Mouse (Mus musculus): Measurements from ENCODE around the gene Nrxn1. TPM values are rescaled to one million over a fixed set of nuclear protein-coding genes. Genes with fewer than 3 reads are reported as not detected.

Gene Nrxn1
- polyA plus RNA-seq, 1 experiment from 2014 or later = 161 TPM

GRCm38 (mm10) chr17:90586891-90587290 is 506.0 kb downstream of the Nrxn1 start:
- Histone ChIP-seq H3K27ac (replicated peaks) (no peak overlapping the region), H3K4me2 (replicated peaks) (no peak overlapping the region), H3K36me3 (no peaks in the 10 kb centered on the region), H3K9me3 (no peaks in the 10 kb centered on the region), H3K4me3 (no peak overlapping the region), H3K27me3 (no peaks in the 10 kb centered on the region), H3K4me1 (peaks cover 14% of the 10 kb centered on the region), H3K9ac (replicated peaks) (no peak overlapping the region)
- ATAC-seq (replicated peaks) = no peak

- 7% methylated on average over 8 of the region's 8 CpGs for WGBS
Measured at GRCm38 (mm10) chr17:90584666-90585195, 508.1 kb downstream of the Nrxn1 start.

GRCm38 (mm10) chr17:90583826-90584534 is 508.9 kb downstream of the Nrxn1 start:
- Histone ChIP-seq H3K4me2 (replicated peaks) (peak overlapping the region; percentile 33; the same call in 1 of the 2 replicates), H3K36me3 (no peaks in the 10 kb centered on the region), H3K27me3 (no peaks in the 10 kb centered on the region), H3K4me3 (no peak overlapping the region), H3K9me3 (no peaks in the 10 kb centered on the region), H3K9ac (replicated peaks) (no peak overlapping the region), H3K4me1 (peaks cover 14% of the 10 kb centered on the region), H3K27ac (replicated peaks) (peak overlapping the region; percentile 75)
- 37% methylated on average over 12 of the region's 12 CpGs for WGBS
- ATAC-seq (replicated peaks) = peak; percentile 36; the same call in 1 of the 2 replicates

More at GRCm38 (mm10) chr17:90584666-90585195, 508.1 kb downstream of the Nrxn1 start:
- H3K9me3 ChIP-seq = no peaks in the 10 kb centered on the region
- H3K4me3 ChIP-seq = peak overlapping the region; percentile 21
- peak overlapping the region; percentile 33 for H3K4me2 ChIP-seq (replicated peaks)
- no peaks in the 10 kb centered on the region for H3K27me3 ChIP-seq
- no peaks in the 10 kb centered on the region for H3K36me3 ChIP-seq
- peak; percentile 94 for ATAC-seq (replicated peaks)
- H3K9ac ChIP-seq (replicated peaks) = 0 out of 2 replicates have a peak overlapping the region, but pooled peaks have one; percentile 29
- peaks cover 14% of the 10 kb centered on the region for H3K4me1 ChIP-seq
- peak overlapping the region; percentile 75 for H3K27ac ChIP-seq (replicated peaks)

GRCm38 (mm10) chr17:90583196-90583595 is 509.7 kb downstream of the Nrxn1 start:
- Histone ChIP-seq H3K4me3 (no peak overlapping the region), H3K4me2 (replicated peaks) (no peak overlapping the region), H3K27me3 (no peaks in the 10 kb centered on the region), H3K4me1 (peaks cover 14% of the 10 kb centered on the region), H3K36me3 (no peaks in the 10 kb centered on the region), H3K9ac (replicated peaks) (no peak overlapping the region), H3K27ac (replicated peaks) (0 out of 2 replicates have a peak overlapping the region, but pooled peaks have one; percentile 4), H3K9me3 (no peaks in the 10 kb centered on the region)
- 29% methylated on average over 3 of the region's 3 CpGs for WGBS
- ATAC-seq (replicated peaks) = no peak

- Histone ChIP-seq H3K4me2 (replicated peaks) (no peak overlapping the region), H3K9me3 (no peaks in the 10 kb centered on the region), H3K4me1 (no peaks in the 10 kb centered on the region), H3K9ac (replicated peaks) (no peak overlapping the region), H3K4me3 (no peak overlapping the region), H3K36me3 (no peaks in the 10 kb centered on the region), H3K27ac (replicated peaks) (no peak overlapping the region), H3K27me3 (no peaks in the 10 kb centered on the region)
- ATAC-seq (replicated peaks) = no peak
- WGBS = 84% methylated on average over 2 of the region's 2 CpGs
Measured at GRCm38 (mm10) chr17:90569877-90570276, 523.0 kb downstream of the Nrxn1 start.

GRCm38 (mm10) chr17:90565186-90565585 is 527.7 kb downstream of the Nrxn1 start:
- WGBS = 65% methylated on average over 2 of the region's 2 CpGs
- no peak for ATAC-seq (replicated peaks)
- Histone ChIP-seq H3K4me1 (no peaks in the 10 kb centered on the region), H3K9ac (replicated peaks) (no peak overlapping the region), H3K27ac (replicated peaks) (no peak overlapping the region), H3K27me3 (no peaks in the 10 kb centered on the region), H3K9me3 (no peaks in the 10 kb centered on the region), H3K4me2 (replicated peaks) (no peak overlapping the region), H3K4me3 (no peak overlapping the region), H3K36me3 (no peaks in the 10 kb centered on the region)

GRCm38 (mm10) chr17:90556376-90556775 is 536.5 kb downstream of the Nrxn1 start:
- Histone ChIP-seq H3K9me3 (no peaks in the 10 kb centered on the region), H3K4me2 (replicated peaks) (no peak overlapping the region), H3K4me1 (no peaks in the 10 kb centered on the region), H3K9ac (replicated peaks) (no peak overlapping the region), H3K27ac (replicated peaks) (no peak overlapping the region), H3K36me3 (no peaks in the 10 kb centered on the region), H3K4me3 (no peak overlapping the region), H3K27me3 (no peaks in the 10 kb centered on the region)
- 0 out of 2 replicates have a peak, but pooled peaks have one; percentile 26 for ATAC-seq (replicated peaks)

GRCm38 (mm10) chr17:90550415-90550814 is 542.5 kb downstream of the Nrxn1 start:
- H3K4me2 ChIP-seq (replicated peaks) = no peak overlapping the region
- H3K9me3 ChIP-seq = no peaks in the 10 kb centered on the region
- 44% methylated on average over 4 of the region's 4 CpGs for WGBS
- 0 out of 2 replicates have a peak overlapping the region, but pooled peaks have one; percentile 21 for H3K27ac ChIP-seq (replicated peaks)
- H3K4me1 ChIP-seq = peaks cover 8% of the 10 kb centered on the region; the same call in 1 of the 2 replicates
- peak; percentile 71 for ATAC-seq (replicated peaks)
- no peaks in the 10 kb centered on the region for H3K36me3 ChIP-seq
- no peak overlapping the region for H3K4me3 ChIP-seq
- H3K27me3 ChIP-seq = no peaks in the 10 kb centered on the region
- no peak overlapping the region for H3K9ac ChIP-seq (replicated peaks)

- Histone ChIP-seq H3K9me3 (no peaks in the 10 kb centered on the region), H3K9ac (replicated peaks) (no peak overlapping the region), H3K4me2 (replicated peaks) (no peak overlapping the region), H3K27ac (replicated peaks) (no peak overlapping the region), H3K4me1 (peaks cover 21% of the 10 kb centered on the region), H3K27me3 (no peaks in the 10 kb centered on the region), H3K4me3 (no peak overlapping the region), H3K36me3 (no peaks in the 10 kb centered on the region)
- 30% methylated on average over 4 of the region's 4 CpGs for WGBS
- no peak for ATAC-seq (replicated peaks)
Measured at GRCm38 (mm10) chr17:90546806-90547205, 546.1 kb downstream of the Nrxn1 start.

- Histone ChIP-seq H3K36me3 (no peaks in the 10 kb centered on the region), H3K27me3 (no peaks in the 10 kb centered on the region), H3K4me2 (replicated peaks) (no peak overlapping the region), H3K9me3 (no peaks in the 10 kb centered on the region), H3K4me3 (no peak overlapping the region), H3K4me1 (peaks cover 13% of the 10 kb centered on the region), H3K9ac (replicated peaks) (no peak overlapping the region), H3K27ac (replicated peaks) (0 out of 2 replicates have a peak overlapping the region, but pooled peaks have one; percentile 15)
- WGBS = 27% methylated on average over 8 of the region's 8 CpGs
- ATAC-seq (replicated peaks) = peak; percentile 79
Measured at GRCm38 (mm10) chr17:90544639-90545259, 548.1 kb downstream of the Nrxn1 start.

- Histone ChIP-seq H3K9ac (replicated peaks) (no peak overlapping the region), H3K36me3 (no peaks in the 10 kb centered on the region), H3K27ac (replicated peaks) (no peak overlapping the region), H3K4me2 (replicated peaks) (no peak overlapping the region), H3K4me3 (no peak overlapping the region), H3K27me3 (no peaks in the 10 kb centered on the region), H3K9me3 (no peaks in the 10 kb centered on the region), H3K4me1 (peaks cover 13% of the 10 kb centered on the region)
- peak; percentile 48; the same call in 1 of the 2 replicates for ATAC-seq (replicated peaks)
- 4% methylated on average over 4 of the region's 4 CpGs for WGBS
Measured at GRCm38 (mm10) chr17:90543986-90544638, 548.8 kb downstream of the Nrxn1 start.

- H3K4me3 ChIP-seq = no peak overlapping the region
- H3K27ac ChIP-seq (replicated peaks) = peak overlapping the region; percentile 27; the same call in 1 of the 2 replicates
- no peaks in the 10 kb centered on the region for H3K27me3 ChIP-seq
- H3K4me1 ChIP-seq = peaks cover 3% of the 10 kb centered on the region; the same call in 1 of the 2 replicates
- no peak overlapping the region for H3K9ac ChIP-seq (replicated peaks)
- no peaks in the 10 kb centered on the region for H3K9me3 ChIP-seq
- H3K4me2 ChIP-seq (replicated peaks) = no peak overlapping the region
- 83% methylated on average over 2 of the region's 2 CpGs for WGBS
- no peaks in the 10 kb centered on the region for H3K36me3 ChIP-seq
- no peak for ATAC-seq (replicated peaks)
Measured at GRCm38 (mm10) chr17:90531443-90531842, 561.4 kb downstream of the Nrxn1 start.

All from forebrain, embryonic 15.5 days (tissue).